Mouse (Mus musculus) granulocyte monocyte progenitor cell, adult 5-6 weeks (primary cell): Measurements from ENCODE around the gene Galnt10. TPM values are rescaled to one million over a fixed set of nuclear protein-coding genes. Genes with fewer than 3 reads are reported as not detected.

Source experiments
- ATAC-seq: replicated peaks from 2 replicates; pipeline ENCODE4 v1.8.0; 2016; ENCODE audit warnings: mild to moderate bottlenecking, moderate TSS enrichment, inconsistent platforms; ENCODE audit not compliant: poor library complexity, severe bottlenecking
- total RNA-seq, 2 experiments: library from RNA; stranded (forward) in 1 of 2; stranded (reverse) in 1 of 2; fragments of 200-712, 200-1000 nt in 1 of 2; fragments of >200 nt in 1 of 2; fragmentation: Nextera tagmentation in 1 of 2; gene quantifications; 2 replicates each; pipeline ENCODE4 v1.2.3; 2014 to 2017

Gene Galnt10
- total RNA-seq, 2 experiments from 2014 or later = 6.8 to 8.9 TPM

GRCm38 (mm10) chr11:57773936-57774335 is 128.7 kb downstream of the Galnt10 start:
- ATAC-seq = no peak

- no peak for ATAC-seq
Observed at GRCm38 (mm10) chr11:57775868-57776267, 130.6 kb downstream of the Galnt10 start.

GRCm38 (mm10) chr11:57776546-57776945 is 131.3 kb downstream of the Galnt10 start:
- ATAC-seq = no peak

- ATAC-seq = peak; percentile 88
Observed at GRCm38 (mm10) chr11:57778349-57778748, 133.1 kb downstream of the Galnt10 start.

- ATAC-seq = no peak
Observed at GRCm38 (mm10) chr11:57779824-57780223, 134.6 kb downstream of the Galnt10 start.

- no peak for ATAC-seq
Observed at GRCm38 (mm10) chr11:57786616-57787418, 141.6 kb downstream of the Galnt10 start.

GRCm38 (mm10) chr11:57787913-57788312 is 142.7 kb downstream of the Galnt10 start:
- peak; percentile 41; the same call in 1 of the 2 replicates for ATAC-seq

GRCm38 (mm10) chr11:57790866-57791535 is 145.8 kb downstream of the Galnt10 start:
- peak; percentile 64 for ATAC-seq

GRCm38 (mm10) chr11:57795086-57795485 is 149.8 kb downstream of the Galnt10 start:
- ATAC-seq = no peak

GRCm38 (mm10) chr11:57797828-57798227 is 152.6 kb downstream of the Galnt10 start:
- ATAC-seq = no peak

- no peak for ATAC-seq
Observed at GRCm38 (mm10) chr11:57799456-57799855, 154.2 kb downstream of the Galnt10 start.

- ATAC-seq = peak; percentile 23
Observed at GRCm38 (mm10) chr11:57800266-57800951, 155.2 kb downstream of the Galnt10 start.

- peak; percentile 97 for ATAC-seq
Observed at GRCm38 (mm10) chr11:57800971-57801765, 155.9 kb downstream of the Galnt10 start, which contains the start of gene Sap30l. TSS of gene Sap30l (plus strand) at chr11:57801637.

GRCm38 (mm10) chr11:57801766-57802510 is 156.7 kb downstream of the Galnt10 start:
- ATAC-seq = no peak

GRCm38 (mm10) chr11:57802511-57802870 is 157.2 kb downstream of the Galnt10 start:
- ATAC-seq = no peak

GRCm38 (mm10) chr11:57805047-57805446 is 159.8 kb downstream of the Galnt10 start:
- ATAC-seq = no peak

GRCm38 (mm10) chr11:57809017-57809731 is 163.9 kb downstream of the Galnt10 start:
- ATAC-seq = no peak

- no peak for ATAC-seq
Observed at GRCm38 (mm10) chr11:57809732-57810098, 164.5 kb downstream of the Galnt10 start.

- ATAC-seq = no peak
Observed at GRCm38 (mm10) chr11:57811006-57811405, 165.8 kb downstream of the Galnt10 start.
